Comparison of ENCODE assay signal across 9 mouse cellular contexts in genomic region chr13:106998671-106999070, GRCm38 (mm10). TPM values are rescaled to one million over a fixed set of nuclear protein-coding genes. Genes with fewer than 3 reads are reported as not detected.
A peak's percentile ranks its signal among the peaks of the same experiment; 100 is the strongest.
DNase-seq lines count a peak whose midpoint lies in the region; ATAC-seq and TF ChIP-seq lines count a peak whose summit lies in the region.
"Had no signal": no experiment of that assay in that cellular context is flagged by ENCODE, and none has a peak within 500 bp of the region (broad histone marks: within the 10 kb centered on the region; RNA-seq: fewer than 3 reads in every experiment).

No protein-coding gene starts in this region.

- no peak for ATAC-seq in midbrain, embryonic 13.5 days

- no peaks in the 10 kb centered on the region for H3K36me3 ChIP-seq in thymus, adult 2 months (ENCODE audit: control insufficient read depth, insufficient read depth, low read length)
- no peaks in the 10 kb centered on the region for H3K36me3 ChIP-seq in macrophage (ENCODE audit: inconsistent target)
- no peaks in the 10 kb centered on the region for H3K36me3 ChIP-seq in midbrain, embryonic 13.5 days

- H3K27me3 ChIP-seq in thymus, adult 2 months (ENCODE audit: control insufficient read depth, insufficient read depth, low read length), result no peaks in the 10 kb centered on the region
- H3K27me3 ChIP-seq in midbrain, embryonic 13.5 days, result no peaks in the 10 kb centered on the region

- H3K4me2 ChIP-seq in midbrain, embryonic 13.5 days (replicated peaks), result no peak overlapping the region

- H3K79me2 ChIP-seq in macrophage (ENCODE audit: inconsistent target), result peaks cover 92% of the 10 kb centered on the region

- no peak overlapping the region for H3K27ac ChIP-seq in thymus, adult 2 months (ENCODE audit: control insufficient read depth, insufficient read depth, low read length)
- peak overlapping the region; percentile 59 for H3K27ac ChIP-seq in macrophage
- no peak overlapping the region for H3K27ac ChIP-seq in midbrain, embryonic 13.5 days
- H3K27ac ChIP-seq: midbrain, embryonic 10.5 days had no signal

- no peaks in the 10 kb centered on the region for H3K9me3 ChIP-seq in midbrain, embryonic 13.5 days
- H3K9me3 ChIP-seq: midbrain, embryonic 10.5 days had no signal

- DNase-seq in thymus, adult 2 months, result peak; percentile 8
- DNase-seq in thymus, adult 18-20 months, result no peak
- DNase-seq in induced T-regulatory cell, adult 2 months (ENCODE audit: low read depth), result peak; percentile 58
- DNase-seq in thymus, postnatal 25 days, result peak; percentile 8
- no peak for DNase-seq in layer of hippocampus, postnatal 14 days (ENCODE audit: low spot score in 2 of 2)
- DNase-seq in frontal cortex, postnatal 36 days (ENCODE audit: low spot score in 2 of 2), result no peak

- no peak overlapping the region for H3K4me3 ChIP-seq in thymus, adult 2 months (ENCODE audit: control insufficient read depth, insufficient read depth, low read length)
- no peak overlapping the region for H3K4me3 ChIP-seq in macrophage (ENCODE audit: inconsistent target)
- no peak overlapping the region for H3K4me3 ChIP-seq in midbrain, embryonic 13.5 days (replicated peaks)
- H3K4me3 ChIP-seq: midbrain, embryonic 10.5 days had no signal

- H3K9ac ChIP-seq in midbrain, embryonic 13.5 days (replicated peaks), result no peak overlapping the region

- TF ChIP-seq POLR2A in thymus, adult 2 months (IDR thresholded peaks at IDR 0.05; ENCODE audit: control insufficient read depth, extremely low read depth, insufficient read depth, low read length, poor library complexity), result no peak

- no peak for TF ChIP-seq CTCF in thymus, adult 2 months (IDR thresholded peaks at IDR 0.05; ENCODE audit: borderline replicate concordance, control insufficient read depth, extremely low read depth, insufficient read depth, low read length, poor library complexity)

- peaks cover 5% of the 10 kb centered on the region for H3K4me1 ChIP-seq in thymus, adult 2 months (replicated peaks; ENCODE audit: control insufficient read depth, insufficient read depth, low read length)
- no peaks in the 10 kb centered on the region for H3K4me1 ChIP-seq in midbrain, embryonic 13.5 days (replicated peaks)
- H3K4me1 ChIP-seq: midbrain, embryonic 10.5 days had no signal

- WGBS in thymus, adult 2 months, result 24% methylated on average over 5 of the region's 5 CpGs
- WGBS in macrophage (ENCODE audit: missing documents), result 13% methylated on average over 5 of the region's 5 CpGs
- WGBS in midbrain, embryonic 13.5 days, result 93% methylated on average over 5 of the region's 5 CpGs

RNA-seq across cellular contexts. Expression of gene Kif2a, which starts 23.3 kb away (rescaled TPM):
- 3.7 and 4.5 TPM in 2 replicates for polyA plus RNA-seq in thymus, adult 2 months (2012; rRNA removed)
- 10 to 100 TPM in 25 of 26 experiments, 1 to 10 TPM in 1; 8.3 to 43.6 (median 30.5) TPM for total RNA-seq in macrophage (2018; cell fraction: chromatin; rRNA removed)
- total RNA-seq in macrophage (2018; cell fraction: cytosol; rRNA removed), result 10 to 100 TPM; 22.0 to 34.2 (median 25.7) TPM
- 10 to 100 TPM; 11.3 to 46.7 (median 22.5) TPM for total RNA-seq in macrophage (2018; cell fraction: nucleus; rRNA removed)
- 18.2 to 22.6 TPM (median 22.4 TPM) in 3 replicates for polyA plus RNA-seq in macrophage (2018)
- total RNA-seq in layer of hippocampus, postnatal 14 days (2021), result 100 to 1,000 TPM; 139 to 145 TPM
- 35.1 and 36.2 TPM in 2 replicates for polyA plus RNA-seq in midbrain, embryonic 13.5 days (2015; fragmentation: Nextera tagmentation; extraction: Ambion mirVana)

RNA-seq across cellular contexts. Expression of gene Dimt1, which starts 51.7 kb away (rescaled TPM):
- 8.0 and 8.6 TPM in 2 replicates for polyA plus RNA-seq in thymus, adult 2 months (2012; rRNA removed)
- 10 to 100 TPM in 19 of 26 experiments, 1 to 10 TPM in 7; 3.4 to 35.1 (median 15.1) TPM for total RNA-seq in macrophage (2018; cell fraction: chromatin; rRNA removed)
- total RNA-seq in macrophage (2018; cell fraction: cytosol; rRNA removed), result 1 to 10 TPM; 1.9 to 6.2 (median 4.2) TPM
- 10 to 100 TPM in 9 of 26 experiments, 1 to 10 TPM in 17; 3.5 to 25.8 (median 8.0) TPM for total RNA-seq in macrophage (2018; cell fraction: nucleus; rRNA removed)
- polyA plus RNA-seq in macrophage (2018), result 4.1 to 13.2 TPM (median 5.3 TPM) in 3 replicates
- total RNA-seq in layer of hippocampus, postnatal 14 days (2021), result 10 to 100 TPM; 19.8 to 21.0 TPM
- 39.0 and 39.8 TPM in 2 replicates for polyA plus RNA-seq in midbrain, embryonic 13.5 days (2015; fragmentation: Nextera tagmentation; extraction: Ambion mirVana)

Comparison
In these comparisons a context has a peak if more than half of its experiments do, and no peak if none do; other contexts are left out.
1. DNase-seq: peak in thymus, adult 2 months (single experiment), induced T-regulatory cell, adult 2 months (single experiment) and thymus, postnatal 25 days (single experiment); none in thymus, adult 18-20 months (0 of 2), layer of hippocampus, postnatal 14 days (0 of 2) and frontal cortex, postnatal 36 days (0 of 2).